Mouse (Mus musculus): Measurements from ENCODE around the gene Vamp2.

DNA sequence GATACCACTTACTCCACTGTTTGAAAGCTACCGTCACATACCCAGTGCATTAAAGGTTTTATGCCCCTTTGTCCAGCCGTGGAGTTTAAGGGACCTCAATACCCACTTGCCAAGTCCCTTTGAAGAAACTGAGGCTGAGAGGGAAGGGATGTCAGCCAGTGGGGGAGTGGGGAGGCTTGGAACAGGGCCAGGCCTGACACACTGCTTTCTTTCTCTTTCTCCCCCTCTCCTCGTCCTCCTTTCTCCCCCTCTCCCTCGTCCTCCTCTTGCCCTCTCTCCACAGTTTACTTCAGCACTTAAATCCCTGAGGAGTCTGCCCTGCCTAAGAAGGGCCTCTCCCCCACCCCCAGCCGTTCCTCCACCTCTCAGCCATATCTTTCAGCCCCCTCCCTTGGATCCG is 2.1 kb downstream of the Vamp2 start:
- TF ChIP-seq POLR2A (IDR thresholded peaks at IDR 0.05; ENCODE audit: extremely low read depth, insufficient read depth, low read length) (no peak), CTCF (IDR thresholded peaks at IDR 0.05; ENCODE audit: low read depth, low read length) (no peak)

All from liver, adult 2 months (tissue).